Mouse (Mus musculus) cortical plate, adult 2 months (tissue): ENCODE data around the gene Mphosph9. TPM values are rescaled to one million over a fixed set of nuclear protein-coding genes. Genes with fewer than 3 reads are reported as not detected.
A peak's percentile ranks its signal among the peaks of the same experiment; 100 is the strongest.
"Not testable (repeated sequence)": the region's sequence is repeated elsewhere in the genome, so short reads cannot be mapped to it uniquely, and the experiment has no call there.

Source experiments
- H3K27ac ChIP-seq: fragments of 200-500 bp; 2 replicates; pipeline ENCODE4 v1.5.1; 2012; ENCODE audit warnings: low read length, control low read depth, inconsistent platforms; ENCODE audit not compliant: insufficient read depth
- H3K4me1 ChIP-seq: fragments of 200-500 bp; 2 replicates; pipeline ENCODE4 v1.6.1; 2011; ENCODE audit warnings: low read length; ENCODE audit not compliant: control insufficient read depth, insufficient read depth
- H3K4me3 ChIP-seq: fragments of 200-500 bp; 2 replicates; pipeline ENCODE4 v1.5.1; 2011; ENCODE audit warnings: mild to moderate bottlenecking, low read length, control low read depth; ENCODE audit not compliant: insufficient read depth
- CTCF ChIP-seq: fragments of 200-500 bp; IDR thresholded peaks from 2 replicates; pipeline ENCODE4 v1.5.1; 2011; ENCODE audit warnings: mild to moderate bottlenecking, control low read depth, low read length; ENCODE audit not compliant: insufficient read depth; ENCODE audit errors: extremely low read depth
- POLR2A ChIP-seq: fragments of 200-500 bp; IDR thresholded peaks from 2 replicates; pipeline ENCODE4 v1.6.1; 2011; ENCODE audit warnings: mild to moderate bottlenecking, low read length, control low read depth; ENCODE audit not compliant: insufficient read depth; ENCODE audit errors: extremely low read depth
- polyA plus RNA-seq: library from polyadenylated mRNA; depleted of rRNA; stranded (reverse); fragments of >200 nt; gene quantifications from 2 replicates; pipeline ENCODE4 v1.2.3, GENCODE M21; 2012

Mphosph9 gene
- polyA plus RNA-seq, 1 experiment: 21.0 TPM

- Histone ChIP-seq H3K27ac (peak overlapping the region; percentile 88), H3K4me3 (no peak overlapping the region), H3K4me1 (peaks cover 37% of the 10 kb centered on the region)
- TF ChIP-seq CTCF (no peak), POLR2A (no peak)
Observed at GRCm38 (mm10) chr5:124221736-124222040, 106.1 kb downstream of the Mphosph9 start.

GRCm38 (mm10) chr5:124221037-124221735 is 106.6 kb downstream of the Mphosph9 start:
- Histone ChIP-seq H3K4me3 (no peak overlapping the region), H3K27ac (peak overlapping the region; percentile 97)

GRCm38 (mm10) chr5:124220551-124220950 is 107.2 kb downstream of the Mphosph9 start:
- TF ChIP-seq CTCF: no peak
- TF ChIP-seq POLR2A: no peak

More at GRCm38 (mm10) chr5:124221037-124221735, 106.6 kb downstream of the Mphosph9 start:
- TF ChIP-seq CTCF: no peak
- TF ChIP-seq POLR2A: peak; percentile 58; the same call in 1 of the 2 replicates
- H3K4me1 ChIP-seq: peaks cover 35% of the 10 kb centered on the region

GRCm38 (mm10) chr5:124219431-124219830 is 108.3 kb downstream of the Mphosph9 start:
- Histone ChIP-seq H3K4me1 (peaks cover 37% of the 10 kb centered on the region), H3K27ac (peak overlapping the region; percentile 47), H3K4me3 (no peak overlapping the region)
- no peak for TF ChIP-seq POLR2A
- TF ChIP-seq CTCF: no peak

More at GRCm38 (mm10) chr5:124220551-124220950, 107.2 kb downstream of the Mphosph9 start:
- Histone ChIP-seq H3K4me1 (peaks cover 35% of the 10 kb centered on the region), H3K4me3 (no peak overlapping the region), H3K27ac (peak overlapping the region; percentile 97)

GRCm38 (mm10) chr5:124218986-124219385 is 108.8 kb downstream of the Mphosph9 start:
- Histone ChIP-seq H3K27ac (peak overlapping the region; percentile 47), H3K4me3 (no peak overlapping the region), H3K4me1 (peaks cover 37% of the 10 kb centered on the region)
- TF ChIP-seq POLR2A (no peak), CTCF (no peak)

- peak overlapping the region; percentile 54 for H3K27ac ChIP-seq
- H3K4me3 ChIP-seq: no peak overlapping the region
- TF ChIP-seq CTCF (no peak), POLR2A (no peak)
- peaks cover 37% of the 10 kb centered on the region for H3K4me1 ChIP-seq
Observed at GRCm38 (mm10) chr5:124217566-124218249, 110.1 kb downstream of the Mphosph9 start.

GRCm38 (mm10) chr5:124217092-124217491 is 110.7 kb downstream of the Mphosph9 start:
- H3K4me3 ChIP-seq: not testable (repeated sequence)
- peaks cover 35% of the 10 kb centered on the region for H3K4me1 ChIP-seq
- H3K27ac ChIP-seq: peak overlapping the region; percentile 54; the same call in 1 of the 2 replicates

- no peak for TF ChIP-seq POLR2A
- no peak for TF ChIP-seq CTCF
- H3K4me1 ChIP-seq: peaks cover 32% of the 10 kb centered on the region
- no peak overlapping the region for H3K27ac ChIP-seq
- H3K4me3 ChIP-seq: no peak overlapping the region
Observed at GRCm38 (mm10) chr5:124216403-124216802, 111.4 kb downstream of the Mphosph9 start.

GRCm38 (mm10) chr5:124215647-124216046 is 112.1 kb downstream of the Mphosph9 start:
- H3K27ac ChIP-seq: no peak overlapping the region
- peaks cover 31% of the 10 kb centered on the region for H3K4me1 ChIP-seq
- no peak overlapping the region for H3K4me3 ChIP-seq
- TF ChIP-seq POLR2A (no peak), CTCF (no peak)
